Mouse (Mus musculus): Measurements from ENCODE around the gene Cd247. TPM values are rescaled to one million over a fixed set of nuclear protein-coding genes. Genes with fewer than 3 reads are reported as not detected.

Cd247 gene
- polyA plus RNA-seq, 1 experiment: 0.21 TPM

DNA sequence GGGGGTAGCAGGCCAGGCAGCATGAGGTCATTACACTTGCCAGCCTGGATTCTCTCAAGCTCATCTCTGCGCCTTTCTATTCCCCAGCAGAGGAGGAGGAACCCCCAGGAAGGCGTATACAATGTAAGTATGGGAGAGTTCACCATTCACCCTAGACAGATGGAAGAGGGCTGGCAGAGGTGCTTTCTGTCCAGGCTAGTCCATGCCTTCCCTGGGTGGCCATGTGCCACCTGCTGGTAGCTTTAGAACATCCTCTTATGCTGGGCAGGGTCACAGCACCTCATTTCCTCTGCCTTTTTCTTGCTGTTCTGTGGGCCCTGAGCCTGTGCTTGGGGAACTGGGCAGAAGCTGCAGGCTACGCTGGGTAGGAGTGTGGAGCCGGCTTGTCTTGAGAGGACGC lies 69.9 kb downstream of the Cd247 start:
- Histone ChIP-seq H3K27ac (ENCODE audit: insufficient read depth, low read length) (no peak overlapping the region), H3K4me3 (ENCODE audit: insufficient read depth, low read length) (no peak overlapping the region)
- no peak for TF ChIP-seq CTCF (IDR thresholded peaks at IDR 0.05; ENCODE audit: extremely low read depth, insufficient read depth, low read length)
- TF ChIP-seq POLR2A (IDR thresholded peaks at IDR 0.05; ENCODE audit: extremely low read depth, insufficient read depth, low read length): no peak

DNA sequence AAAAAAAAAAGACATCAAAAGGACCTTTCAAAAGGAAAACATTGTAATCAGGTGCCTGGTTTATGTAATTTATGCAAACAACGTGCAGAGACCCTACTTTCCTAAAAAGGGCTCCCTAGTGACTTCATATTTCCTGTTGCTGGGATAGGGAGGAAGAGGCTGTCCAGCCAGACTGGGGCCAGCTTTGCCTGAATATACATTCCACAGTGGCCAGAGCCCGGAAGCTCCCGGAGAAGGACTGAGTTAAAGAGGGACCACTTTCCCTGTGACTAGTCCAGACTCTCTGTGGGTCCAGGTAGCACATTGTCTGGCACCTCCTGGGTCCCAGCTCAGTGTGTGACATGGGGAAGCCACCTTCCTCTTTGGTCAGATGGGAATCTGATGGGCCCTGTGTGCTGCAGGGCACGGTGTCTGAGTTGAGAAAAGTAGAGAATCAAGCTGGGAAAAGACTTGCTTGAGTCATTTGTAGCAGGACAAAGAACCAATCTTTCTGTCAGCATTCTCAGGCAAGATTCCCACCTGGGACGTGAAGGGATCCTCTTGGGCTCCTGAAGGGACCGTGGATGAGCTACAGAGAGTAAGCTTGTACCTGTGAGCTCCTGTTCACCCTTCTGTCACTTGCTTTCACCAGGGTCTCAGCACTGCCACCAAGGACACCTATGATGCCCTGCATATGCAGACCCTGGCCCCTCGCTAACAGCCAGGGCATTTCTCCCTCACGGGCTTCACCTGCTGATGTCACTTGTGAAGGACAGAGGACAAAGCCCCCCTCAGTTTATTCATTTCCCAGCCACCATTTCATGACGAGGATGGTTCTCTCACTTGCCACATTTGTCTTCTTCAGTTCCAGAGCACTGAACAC lies 72.1 kb downstream of the Cd247 start:
- H3K27ac ChIP-seq (ENCODE audit: insufficient read depth, low read length): no peak overlapping the region
- no peaks in the 10 kb centered on the region for H3K4me1 ChIP-seq (ENCODE audit: control insufficient read depth, insufficient read depth, low read length)
- H3K4me3 ChIP-seq (ENCODE audit: insufficient read depth, low read length): no peak overlapping the region
- TF ChIP-seq POLR2A (IDR thresholded peaks at IDR 0.05; ENCODE audit: extremely low read depth, insufficient read depth, low read length) (no peak), CTCF (IDR thresholded peaks at IDR 0.05; ENCODE audit: extremely low read depth, insufficient read depth, low read length) (no peak)

More for the DNA sequence above, 69.9 kb downstream of the Cd247 start:
- no peaks in the 10 kb centered on the region for H3K4me1 ChIP-seq (ENCODE audit: control insufficient read depth, insufficient read depth, low read length)

DNA sequence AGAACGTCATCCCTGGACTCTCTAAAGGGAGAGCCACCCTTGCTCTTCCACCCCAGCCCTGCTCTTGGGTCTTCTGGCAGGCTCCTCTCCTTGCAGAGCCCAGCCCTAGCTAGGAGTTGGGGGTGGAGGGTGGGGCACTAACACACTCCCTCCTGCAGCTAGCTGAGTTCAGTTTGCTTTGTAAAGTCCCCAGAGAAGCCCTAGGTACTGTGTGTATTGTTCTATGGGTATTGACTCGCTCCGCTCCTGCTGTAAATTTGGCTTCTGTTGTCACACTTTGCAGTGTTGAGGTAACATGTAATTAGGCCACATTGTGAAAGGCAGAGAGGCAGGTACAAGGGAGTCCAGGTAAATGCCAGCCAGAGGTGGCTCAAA lies 72.7 kb downstream of the Cd247 start:
- Histone ChIP-seq H3K27ac (ENCODE audit: insufficient read depth, low read length) (no peak overlapping the region), H3K4me3 (ENCODE audit: insufficient read depth, low read length) (no peak overlapping the region), H3K4me1 (ENCODE audit: control insufficient read depth, insufficient read depth, low read length) (no peaks in the 10 kb centered on the region)
- no peak for TF ChIP-seq CTCF (IDR thresholded peaks at IDR 0.05; ENCODE audit: extremely low read depth, insufficient read depth, low read length)
- TF ChIP-seq POLR2A (IDR thresholded peaks at IDR 0.05; ENCODE audit: extremely low read depth, insufficient read depth, low read length): no peak

DNA sequence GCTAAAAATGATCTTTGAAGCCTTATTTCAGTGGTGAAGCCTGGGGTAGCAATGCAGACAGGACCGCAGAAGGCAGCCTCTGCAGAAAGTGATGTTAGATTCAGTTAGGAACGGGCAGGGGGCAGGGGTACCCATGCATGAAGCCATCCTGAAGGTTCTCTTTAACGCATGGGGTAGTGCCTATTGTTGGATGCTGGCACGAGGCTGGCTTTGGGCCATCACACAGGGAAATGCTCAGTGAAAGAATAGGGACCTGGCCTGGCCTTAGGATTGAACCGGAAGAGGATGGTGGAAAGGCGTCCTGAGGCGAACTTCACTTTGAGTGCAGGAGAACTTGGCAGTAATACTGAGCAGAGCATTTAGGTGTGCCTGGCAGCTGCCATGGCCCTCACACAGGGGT lies 73.6 kb downstream of the Cd247 start:
- Histone ChIP-seq H3K4me3 (ENCODE audit: insufficient read depth, low read length) (no peak overlapping the region), H3K27ac (ENCODE audit: insufficient read depth, low read length) (no peak overlapping the region), H3K4me1 (ENCODE audit: control insufficient read depth, insufficient read depth, low read length) (no peaks in the 10 kb centered on the region)
- TF ChIP-seq POLR2A (IDR thresholded peaks at IDR 0.05; ENCODE audit: extremely low read depth, insufficient read depth, low read length) (no peak), CTCF (IDR thresholded peaks at IDR 0.05; ENCODE audit: extremely low read depth, insufficient read depth, low read length) (no peak)

DNA sequence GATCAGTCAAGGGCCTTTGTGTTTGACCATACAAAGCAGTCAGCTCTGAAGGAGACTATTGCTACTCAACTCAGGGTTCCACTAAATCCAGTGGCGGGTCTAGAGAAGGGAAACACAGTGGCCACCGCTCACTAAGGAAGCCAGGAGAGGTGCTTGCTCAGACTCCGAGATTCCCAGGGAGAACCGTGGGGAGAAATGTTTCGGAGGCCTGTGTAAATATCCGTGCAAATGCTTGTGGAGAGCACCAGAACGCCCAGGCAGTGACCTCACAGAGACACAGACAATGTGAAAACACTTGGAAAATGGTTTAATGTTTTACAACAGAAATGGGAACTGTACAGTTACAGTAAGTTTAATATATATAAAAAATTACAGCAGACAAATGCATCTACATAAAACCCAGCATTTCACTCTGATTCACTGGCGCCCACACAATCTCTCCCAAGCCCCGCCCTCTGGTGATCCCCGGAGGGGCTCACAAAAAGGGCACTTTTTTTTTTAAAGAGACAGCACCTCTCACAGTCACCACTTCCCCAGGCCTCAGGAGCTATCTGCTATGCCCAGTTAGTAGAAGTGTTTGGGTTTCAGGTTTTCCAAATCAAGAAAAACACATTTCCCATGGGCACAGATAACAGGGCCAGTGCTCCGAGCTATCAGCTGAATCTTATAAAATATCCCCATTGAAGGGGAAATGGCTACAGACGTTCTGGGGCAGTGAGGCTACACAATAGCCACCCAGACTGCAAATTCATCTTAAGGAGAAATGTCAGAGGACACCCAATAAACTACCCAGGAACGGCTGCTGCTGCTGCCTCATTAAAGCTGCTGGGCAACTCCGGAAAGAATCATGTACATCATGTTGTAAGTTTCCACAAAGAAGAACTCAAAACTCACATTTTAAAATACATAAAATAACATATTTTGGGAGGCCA lies 76.6 kb downstream of the Cd247 start:
- Histone ChIP-seq H3K27ac (ENCODE audit: insufficient read depth, low read length) (no peak overlapping the region), H3K4me3 (ENCODE audit: insufficient read depth, low read length) (no peak overlapping the region), H3K4me1 (ENCODE audit: control insufficient read depth, insufficient read depth, low read length) (no peaks in the 10 kb centered on the region)
- no peak for TF ChIP-seq CTCF (IDR thresholded peaks at IDR 0.05; ENCODE audit: extremely low read depth, insufficient read depth, low read length)
- TF ChIP-seq POLR2A (IDR thresholded peaks at IDR 0.05; ENCODE audit: extremely low read depth, insufficient read depth, low read length): no peak

DNA sequence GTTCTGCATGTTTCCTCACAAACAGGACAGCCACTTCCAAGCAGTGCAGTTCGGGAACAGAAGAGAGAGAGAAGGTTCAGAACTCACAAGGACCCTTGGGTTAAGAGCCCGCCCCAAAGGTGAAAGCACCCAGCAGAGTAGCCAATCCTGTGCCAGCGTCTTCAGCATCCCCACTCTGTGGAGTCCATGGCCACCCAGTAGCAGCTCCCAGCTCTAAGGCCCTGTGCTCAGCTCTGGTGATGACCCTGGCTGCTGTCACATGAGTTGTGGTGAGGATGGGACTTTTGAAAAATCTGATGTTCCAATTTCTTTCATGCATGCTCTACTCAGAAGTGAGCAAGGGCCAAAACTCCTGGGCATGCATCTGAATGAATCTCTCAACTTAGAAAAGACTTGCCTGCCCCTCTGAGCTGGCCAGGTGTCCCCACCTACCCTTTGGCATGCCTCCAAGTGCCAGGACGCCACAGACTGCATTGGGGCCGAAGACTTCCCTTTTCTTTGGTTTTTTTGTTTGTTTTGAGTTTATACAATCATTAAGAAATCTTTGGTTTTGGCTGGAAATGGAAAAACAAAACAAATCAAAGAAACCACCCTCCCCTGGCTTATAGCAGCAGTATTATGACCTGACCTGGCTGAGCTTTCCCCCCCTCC lies 78.3 kb downstream of the Cd247 start:
- Histone ChIP-seq H3K4me1 (ENCODE audit: control insufficient read depth, insufficient read depth, low read length) (no peaks in the 10 kb centered on the region), H3K4me3 (ENCODE audit: insufficient read depth, low read length) (no peak overlapping the region)
- TF ChIP-seq CTCF (IDR thresholded peaks at IDR 0.05; ENCODE audit: extremely low read depth, insufficient read depth, low read length) (no peak), POLR2A (IDR thresholded peaks at IDR 0.05; ENCODE audit: extremely low read depth, insufficient read depth, low read length) (no peak)

DNA sequence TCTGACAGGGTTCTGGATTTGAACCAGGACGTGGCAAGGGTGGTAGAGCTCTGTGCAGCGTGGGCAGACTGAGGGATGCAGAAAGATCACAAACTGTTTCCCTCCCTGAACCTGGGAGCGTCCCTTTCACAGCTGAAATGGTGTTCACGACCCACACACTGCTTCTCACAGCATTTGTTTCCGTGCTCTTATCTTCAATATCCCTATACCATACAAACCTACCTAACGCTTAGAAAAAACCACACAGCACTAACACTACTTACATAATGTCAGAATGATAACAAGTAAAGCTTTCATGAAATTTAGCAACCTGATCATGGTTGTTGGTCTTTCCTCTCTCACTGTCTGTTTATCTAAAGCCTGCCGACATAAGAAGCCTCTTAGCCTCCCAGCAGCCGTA lies 80.2 kb downstream of the Cd247 start:
- Histone ChIP-seq H3K4me3 (ENCODE audit: insufficient read depth, low read length) (no peak overlapping the region), H3K4me1 (ENCODE audit: control insufficient read depth, insufficient read depth, low read length) (no peaks in the 10 kb centered on the region), H3K27ac (ENCODE audit: insufficient read depth, low read length) (no peak overlapping the region)
- TF ChIP-seq CTCF (IDR thresholded peaks at IDR 0.05; ENCODE audit: extremely low read depth, insufficient read depth, low read length): no peak
- TF ChIP-seq POLR2A (IDR thresholded peaks at IDR 0.05; ENCODE audit: extremely low read depth, insufficient read depth, low read length): no peak

More for the DNA sequence above, 78.3 kb downstream of the Cd247 start:
- no peak overlapping the region for H3K27ac ChIP-seq (ENCODE audit: insufficient read depth, low read length)

DNA sequence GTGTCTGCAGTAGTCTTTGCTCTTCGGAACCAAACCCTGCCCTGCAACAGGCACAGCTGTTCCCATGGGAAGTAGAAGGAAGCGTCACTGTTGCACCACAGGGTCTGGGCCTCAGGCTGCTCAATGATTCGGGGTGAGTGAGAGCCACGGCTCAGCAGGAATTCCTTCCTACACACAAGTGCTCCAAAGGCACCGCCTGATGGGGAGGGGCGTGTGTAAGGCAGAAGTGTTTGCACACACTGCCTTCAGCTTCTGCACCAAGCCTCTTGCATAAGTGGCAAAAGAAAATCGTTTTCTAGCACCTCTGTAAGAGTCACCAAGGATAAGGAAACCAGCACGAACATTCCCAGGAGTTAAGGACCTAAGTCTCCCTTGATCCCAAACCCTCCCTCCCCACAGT lies 86.2 kb downstream of the Cd247 start:
- TF ChIP-seq CTCF (IDR thresholded peaks at IDR 0.05; ENCODE audit: extremely low read depth, insufficient read depth, low read length) (no peak), POLR2A (IDR thresholded peaks at IDR 0.05; ENCODE audit: extremely low read depth, insufficient read depth, low read length) (no peak)
- Histone ChIP-seq H3K4me1 (ENCODE audit: control insufficient read depth, insufficient read depth, low read length) (no peaks in the 10 kb centered on the region; the same call in 1 of the 2 replicates), H3K4me3 (ENCODE audit: insufficient read depth, low read length) (no peak overlapping the region), H3K27ac (ENCODE audit: insufficient read depth, low read length) (no peak overlapping the region)

Measured in cortical plate, adult 2 months (tissue).